Mouse (Mus musculus): ENCODE measurements around the gene Fam221b. TPM values are rescaled to one million over a fixed set of nuclear protein-coding genes. Genes with fewer than 3 reads are reported as not detected.

Fam221b gene
- polyA plus RNA-seq, 1 experiment from 2014 or later: 3.4 TPM

Small RNAs within 50 kb of the gene (microRNA-seq; reads per million reads assigned to microRNA genes)
- gene Gm25262: not detected

Other genes starting within 250 kb of the Fam221b start
- gene Fam166b, start 240.0 kb downstream of the Fam221b start, polyA plus RNA-seq (2015; fragmentation: Nextera tagmentation; extraction: Ambion mirVana): 0.20 TPM in 1 of 2 replicates, not detected in the other
- gene Tesk1, start 227.2 kb downstream of the Fam221b start, polyA plus RNA-seq (2015; fragmentation: Nextera tagmentation; extraction: Ambion mirVana): 7.0 and 8.8 TPM in 2 replicates
- 3.2 and 3.8 TPM in 2 replicates for gene Cd72, start 214.5 kb downstream of the Fam221b start, polyA plus RNA-seq (2015; fragmentation: Nextera tagmentation; extraction: Ambion mirVana)
- not detected in 2 replicates for gene Sit1, start 185.4 kb downstream of the Fam221b start, polyA plus RNA-seq (2015; fragmentation: Nextera tagmentation; extraction: Ambion mirVana)
- 66.2 and 73.4 TPM in 2 replicates for gene Ccdc107, start 176.2 kb downstream of the Fam221b start, polyA plus RNA-seq (2015; fragmentation: Nextera tagmentation; extraction: Ambion mirVana)
- 45.7 and 47.8 TPM in 2 replicates for gene Arhgef39, start 169.4 kb downstream of the Fam221b start, polyA plus RNA-seq (2015; fragmentation: Nextera tagmentation; extraction: Ambion mirVana)
- 0.81 and 1.5 TPM in 2 replicates for gene Car9, start 162.2 kb downstream of the Fam221b start, polyA plus RNA-seq (2015; fragmentation: Nextera tagmentation; extraction: Ambion mirVana)
- gene Tpm2, start 145.4 kb downstream of the Fam221b start, polyA plus RNA-seq (2015; fragmentation: Nextera tagmentation; extraction: Ambion mirVana): 130 and 141 TPM in 2 replicates
- 48.9 and 54.9 TPM in 2 replicates for gene Creb3, start 106.8 kb downstream of the Fam221b start, polyA plus RNA-seq (2015; fragmentation: Nextera tagmentation; extraction: Ambion mirVana)
- 69.5 and 75.0 TPM in 2 replicates for gene Tln1, start 106.5 kb downstream of the Fam221b start, polyA plus RNA-seq (2015; fragmentation: Nextera tagmentation; extraction: Ambion mirVana)
- gene Rgp1, start 90.4 kb downstream of the Fam221b start, polyA plus RNA-seq (2015; fragmentation: Nextera tagmentation; extraction: Ambion mirVana): 37.1 and 39.7 TPM in 2 replicates
- 22.5 and 24.2 TPM in 2 replicates for gene Gba2, start 90.3 kb downstream of the Fam221b start, polyA plus RNA-seq (2015; fragmentation: Nextera tagmentation; extraction: Ambion mirVana)
- gene Msmp, start 84.7 kb downstream of the Fam221b start, polyA plus RNA-seq (2015; fragmentation: Nextera tagmentation; extraction: Ambion mirVana): 0.97 and 1.4 TPM in 2 replicates
- 18.2 and 19.1 TPM in 2 replicates for gene Npr2, start 37.2 kb downstream of the Fam221b start, polyA plus RNA-seq (2015; fragmentation: Nextera tagmentation; extraction: Ambion mirVana)
- 1.1 and 1.8 TPM in 2 replicates for gene Spag8, start 15.6 kb downstream of the Fam221b start, polyA plus RNA-seq (2015; fragmentation: Nextera tagmentation; extraction: Ambion mirVana)
- gene Hint2, start 12.7 kb downstream of the Fam221b start, polyA plus RNA-seq (2015; fragmentation: Nextera tagmentation; extraction: Ambion mirVana): 74.2 and 92.1 TPM in 2 replicates
- gene Tmem8b, start 174 bp downstream of the Fam221b start, polyA plus RNA-seq (2015; fragmentation: Nextera tagmentation; extraction: Ambion mirVana): 7.2 and 8.4 TPM in 2 replicates
- gene Olfr70, start 31.7 kb upstream of the Fam221b start, polyA plus RNA-seq (2015; fragmentation: Nextera tagmentation; extraction: Ambion mirVana): not detected in 2 replicates
- not detected in 2 replicates for gene Olfr71, start 41.1 kb upstream of the Fam221b start, polyA plus RNA-seq (2015; fragmentation: Nextera tagmentation; extraction: Ambion mirVana)
- 0.18 and 0.23 TPM in 2 replicates for gene Hrct1, start 58.0 kb upstream of the Fam221b start, polyA plus RNA-seq (2015; fragmentation: Nextera tagmentation; extraction: Ambion mirVana)
- 0.06 and 0.17 TPM in 2 replicates for gene Spaar, start 60.9 kb upstream of the Fam221b start, polyA plus RNA-seq (2015; fragmentation: Nextera tagmentation; extraction: Ambion mirVana)
- not detected in 2 replicates for gene Olfr159, start 101.9 kb upstream of the Fam221b start, polyA plus RNA-seq (2015; fragmentation: Nextera tagmentation; extraction: Ambion mirVana)
- not detected in 2 replicates for gene Olfr156, start 154.8 kb upstream of the Fam221b start, polyA plus RNA-seq (2015; fragmentation: Nextera tagmentation; extraction: Ambion mirVana)
- 0.14 TPM in 1 of 2 replicates, not detected in the other for gene Olfr157, start 171.1 kb upstream of the Fam221b start, polyA plus RNA-seq (2015; fragmentation: Nextera tagmentation; extraction: Ambion mirVana)
- not detected in 2 replicates for gene Olfr155, start 182.4 kb upstream of the Fam221b start, polyA plus RNA-seq (2015; fragmentation: Nextera tagmentation; extraction: Ambion mirVana)
- 28.9 and 33.6 TPM in 2 replicates for gene Reck, start 206.4 kb upstream of the Fam221b start, polyA plus RNA-seq (2015; fragmentation: Nextera tagmentation; extraction: Ambion mirVana)

Data from embryonic facial prominence, embryonic 13.5 days (tissue).